Mouse (Mus musculus) testis, postnatal 10 days (tissue): Measurements from ENCODE around the gene Immt.

ENCODE experiments used
- DNase-seq: peaks from one replicate; pipeline ENCODE4 v3.0.0; 2021; ENCODE audit warnings: low spot score

Gene Immt

DNA sequence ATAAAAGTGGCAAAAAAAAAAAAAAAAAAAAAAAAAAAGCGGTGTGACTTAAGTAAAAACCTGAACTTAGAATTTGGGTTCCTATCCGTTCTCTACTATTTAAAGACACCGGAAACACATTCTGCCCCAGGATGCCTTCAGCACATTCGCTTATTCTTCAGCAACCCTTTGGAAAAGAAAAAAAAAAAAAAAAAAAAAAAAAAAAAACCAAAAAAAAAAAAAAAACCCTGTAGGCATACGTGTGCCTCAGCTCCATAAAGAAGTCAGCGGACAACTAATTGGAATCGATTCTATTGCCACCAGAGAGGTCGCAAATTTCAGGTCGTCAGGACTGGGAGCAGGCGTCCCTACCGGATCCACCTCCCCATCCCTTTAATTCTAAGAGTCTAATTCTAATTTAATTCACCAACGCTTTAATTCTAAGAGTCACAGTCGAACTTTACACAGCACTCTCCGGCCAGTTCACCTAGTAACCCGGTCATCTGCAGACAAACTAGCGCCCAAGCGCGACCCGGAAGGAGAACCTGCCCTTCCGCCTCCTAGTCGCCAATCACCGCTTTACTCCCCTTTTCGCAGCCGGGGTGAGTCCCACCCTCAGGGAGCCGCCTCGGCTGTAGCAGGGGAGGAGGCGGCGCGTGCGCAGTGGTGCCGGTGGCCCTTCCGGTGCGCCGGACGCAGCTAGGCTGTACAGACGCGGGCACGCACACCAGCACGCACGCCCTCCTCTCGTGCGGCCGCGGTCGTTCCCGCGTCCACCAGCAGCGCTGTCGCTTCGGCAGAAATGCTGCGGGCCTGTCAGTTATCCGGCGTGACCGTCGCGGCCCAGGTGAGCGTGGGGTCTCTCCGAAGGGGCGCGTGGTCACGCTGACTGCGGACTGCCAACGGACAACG is at the start of gene Immt:
Gene Immt, plus strand, starts transcription at position 642 of the 891 bp plus-strand sequence.
- DNase-seq, result peak; percentile 98

DNA sequence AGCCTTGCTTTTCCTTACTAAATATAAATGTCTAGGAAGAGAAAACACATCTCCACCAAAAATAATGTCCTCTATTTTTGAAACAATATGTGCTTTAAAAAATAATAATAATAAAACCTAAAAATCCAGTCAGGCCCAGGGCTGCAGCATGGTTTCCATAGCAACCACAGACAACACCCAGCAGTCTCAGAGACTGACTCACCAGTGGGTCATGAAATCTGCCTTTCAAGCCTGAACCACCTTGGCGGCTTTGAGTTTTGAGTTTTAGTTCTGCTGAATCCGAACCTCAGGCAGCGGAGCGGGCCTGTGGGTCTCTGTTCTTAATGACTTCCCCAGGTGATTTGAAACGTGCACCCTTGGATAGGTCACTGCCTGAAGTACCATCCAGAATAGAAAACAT is 48.0 kb upstream of the Immt start:
- no peak for DNase-seq

DNA sequence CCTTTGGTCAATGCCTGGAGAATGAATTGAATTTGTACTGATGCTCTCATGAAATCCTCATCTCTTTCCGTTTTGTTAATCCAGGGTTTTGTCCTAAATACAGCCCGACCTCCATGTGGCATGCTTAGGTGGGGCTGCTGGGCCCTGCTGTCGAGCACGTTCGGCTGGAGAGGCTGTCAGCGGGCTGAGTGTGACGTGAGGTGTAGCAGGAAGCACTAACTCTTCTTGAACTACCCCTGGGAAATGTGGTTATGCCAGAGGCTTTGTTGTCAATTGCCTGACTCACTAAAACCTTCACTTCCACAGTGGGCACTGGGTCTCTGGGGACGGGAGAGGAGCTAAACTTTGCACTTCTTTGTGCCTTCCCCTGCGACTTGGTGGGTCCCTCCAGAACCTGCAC is 42.8 kb upstream of the Immt start:
- no peak for DNase-seq

DNA sequence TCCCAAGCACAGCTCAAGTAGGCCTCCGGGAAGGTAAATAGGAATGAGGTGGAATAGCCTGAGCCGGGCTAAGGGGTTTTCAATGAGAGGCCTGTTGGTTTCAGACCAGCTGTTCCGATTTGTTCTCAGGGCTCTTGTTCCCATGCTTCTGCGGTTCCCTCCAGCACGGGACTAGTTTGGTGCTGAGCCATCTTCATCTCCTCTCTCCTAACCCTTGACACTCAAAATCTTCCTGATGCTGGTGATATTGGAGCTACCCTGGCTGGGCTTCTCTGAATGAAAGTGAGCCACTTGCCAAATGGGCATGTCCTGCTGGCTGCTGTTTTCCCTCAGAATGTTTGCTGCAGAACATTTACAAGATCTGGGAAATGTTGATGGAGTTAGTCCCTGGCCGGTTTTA is 39.4 kb upstream of the Immt start:
- no peak for DNase-seq

DNA sequence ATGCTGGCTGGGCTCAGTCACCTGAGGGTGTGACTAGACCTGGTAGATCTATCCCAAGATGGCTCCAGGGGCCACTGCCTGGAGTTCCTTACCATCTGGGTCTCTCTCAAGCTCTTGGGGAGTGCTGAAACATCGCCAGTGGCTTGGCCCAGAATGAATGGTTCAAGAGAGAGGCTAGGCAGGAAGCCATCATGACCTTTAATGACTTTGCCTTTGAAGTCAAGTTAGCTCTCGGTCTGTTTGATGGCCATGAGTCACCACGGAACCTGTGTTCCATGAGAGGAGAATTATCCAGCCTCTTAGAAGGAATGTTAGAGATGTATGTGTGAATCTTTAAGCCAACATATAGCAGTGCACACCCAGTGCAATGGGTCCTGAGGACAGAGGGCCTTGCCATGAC is 31.7 kb upstream of the Immt start:
- DNase-seq, result no peak

DNA sequence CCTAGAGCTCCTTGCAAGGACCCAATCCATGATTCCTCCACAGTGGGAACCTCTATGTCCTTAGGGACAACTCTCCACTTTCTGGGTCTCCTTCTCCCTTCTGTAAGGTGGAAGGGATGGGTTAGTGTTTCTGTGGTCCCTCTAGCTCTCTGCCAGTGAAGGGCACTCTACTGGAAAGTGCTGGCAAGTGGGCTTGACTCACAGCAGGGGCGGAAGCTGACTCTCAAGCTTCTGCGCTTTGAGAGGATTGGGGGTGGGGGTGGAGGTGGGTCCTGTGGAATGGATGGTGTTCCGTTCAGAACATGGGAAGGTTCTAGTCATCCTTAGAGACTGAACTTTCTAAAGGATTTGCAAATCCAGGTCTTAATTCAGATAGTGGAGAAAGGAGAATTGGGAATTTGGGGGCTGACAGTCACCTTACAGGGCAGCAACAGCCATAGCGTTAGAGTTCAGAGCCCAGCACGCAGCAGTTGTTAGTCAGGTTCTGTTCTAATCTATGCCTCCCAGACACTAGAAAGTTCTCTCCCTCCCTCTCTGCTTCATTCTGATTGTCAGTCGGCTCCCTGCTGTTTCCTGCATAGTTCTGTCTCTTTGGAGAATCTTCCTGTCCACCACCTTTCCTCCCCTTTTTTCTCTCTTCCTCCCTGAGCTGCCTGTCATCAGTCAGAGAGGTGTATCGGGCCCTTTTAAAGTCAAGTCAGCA is 30.0 kb upstream of the Immt start:
- no peak for DNase-seq

DNA sequence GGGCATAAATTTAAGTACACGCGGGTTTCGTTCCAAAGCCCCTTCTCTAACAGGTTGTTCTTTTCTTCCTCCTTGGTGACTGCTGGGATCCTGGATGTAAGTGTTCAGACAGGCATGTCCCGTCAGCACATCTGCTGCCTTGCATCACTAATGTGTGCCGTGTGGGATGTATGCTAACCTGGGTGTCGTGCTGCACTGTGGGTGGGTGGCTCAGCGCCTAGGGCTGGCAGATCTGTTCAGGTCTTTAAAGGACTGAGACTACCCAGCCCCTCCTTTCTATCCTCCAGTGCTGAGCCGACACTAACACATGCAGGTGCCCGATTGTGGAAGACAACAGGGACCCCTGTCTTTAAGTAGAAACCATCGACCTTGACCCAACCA is 29.4 kb upstream of the Immt start:
- DNase-seq, result no peak

DNA sequence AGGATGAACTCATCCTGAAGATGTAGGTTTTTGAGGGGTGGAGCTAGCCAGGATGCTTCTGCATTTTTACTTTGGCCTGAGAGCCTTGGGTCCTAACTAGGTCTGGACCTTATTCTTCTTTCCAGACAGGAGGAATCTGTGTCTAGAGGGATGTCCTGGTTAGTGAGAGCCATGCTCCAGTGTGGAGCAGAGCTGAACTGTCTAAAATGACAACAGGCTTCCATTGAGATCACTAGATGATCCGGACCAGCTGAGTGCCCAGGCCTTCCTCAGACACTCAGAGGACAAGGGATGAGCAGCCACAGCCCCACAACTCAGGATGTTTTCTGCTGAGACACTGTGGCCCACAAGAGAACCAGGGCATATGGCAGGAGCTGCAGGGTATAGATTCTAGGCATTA is 27.5 kb upstream of the Immt start:
- DNase-seq, result no peak

DNA sequence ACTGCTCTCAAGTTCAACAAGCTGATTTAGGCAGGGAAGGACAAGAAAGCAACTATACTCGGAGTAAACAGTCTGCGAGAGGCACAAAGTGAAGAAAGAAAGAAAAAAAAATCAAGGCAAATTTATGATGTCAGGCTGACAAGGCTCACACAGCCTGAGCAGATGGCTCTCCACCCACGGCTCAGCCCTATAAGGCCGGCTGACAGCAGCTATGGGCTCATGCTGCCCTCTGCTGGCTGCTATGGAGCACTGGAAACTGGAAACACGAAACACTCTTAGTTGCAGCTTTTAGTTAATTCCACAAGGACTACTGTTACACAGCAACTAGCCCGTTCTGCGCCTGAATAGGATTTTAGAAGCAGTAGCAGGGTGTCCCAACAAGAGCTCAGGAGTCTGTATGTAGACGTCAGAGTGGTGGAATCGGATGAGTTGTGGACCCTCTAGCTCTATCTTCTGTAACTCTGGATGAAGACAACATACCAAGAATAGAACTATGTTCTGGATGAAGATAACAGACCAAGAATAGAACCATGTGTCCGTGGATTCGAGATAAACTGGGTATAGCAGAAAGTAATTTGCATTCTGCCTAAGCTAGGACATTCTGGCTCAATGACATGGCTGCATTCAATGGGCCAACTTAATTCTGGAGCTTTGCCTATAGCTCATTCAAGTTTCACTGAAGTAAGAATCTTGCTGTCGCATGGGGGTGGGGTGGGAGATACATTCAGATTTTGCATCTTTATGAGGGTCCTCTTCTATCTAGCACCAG is 26.9 kb upstream of the Immt start:
- DNase-seq, result peak; percentile 75

DNA sequence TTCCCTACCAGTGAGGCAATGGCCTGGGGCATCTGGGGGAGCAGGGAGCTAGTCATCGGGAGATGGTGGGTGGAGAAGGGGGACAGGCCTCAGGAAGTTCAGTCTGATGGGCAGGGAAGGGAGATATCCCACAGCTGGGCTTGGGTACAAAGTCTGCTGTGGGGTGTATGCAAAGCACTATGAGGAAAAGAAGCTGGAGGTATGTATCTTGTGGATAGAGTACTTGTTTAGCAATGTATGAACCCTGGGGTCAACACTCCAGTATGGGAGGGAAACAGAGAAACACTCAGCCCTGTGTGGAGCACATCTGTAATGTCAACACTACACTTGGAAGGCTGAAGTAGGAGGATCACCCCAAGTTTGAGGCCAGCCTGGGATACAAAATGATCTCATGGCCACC is 24.4 kb upstream of the Immt start:
- DNase-seq, result no peak

DNA sequence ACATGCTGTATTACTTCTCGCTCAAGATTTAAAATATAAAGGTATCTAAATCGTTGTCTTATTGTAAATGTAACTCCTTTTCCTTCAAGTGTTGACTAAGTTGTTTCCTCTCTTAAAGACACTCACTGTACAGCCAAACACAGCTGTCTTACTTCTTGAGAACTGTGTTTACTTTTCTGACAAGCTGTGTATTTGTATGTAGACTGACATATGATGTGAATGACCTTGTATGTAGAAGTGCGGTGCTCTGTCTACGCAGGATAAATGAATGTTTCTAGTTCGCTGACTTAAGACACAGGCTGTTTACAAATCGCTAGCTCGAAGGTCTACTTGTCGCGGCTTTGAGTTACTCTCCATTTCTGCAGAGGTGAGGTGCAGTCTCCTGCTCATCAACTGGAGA is 21.2 kb upstream of the Immt start:
- no peak for DNase-seq

DNA sequence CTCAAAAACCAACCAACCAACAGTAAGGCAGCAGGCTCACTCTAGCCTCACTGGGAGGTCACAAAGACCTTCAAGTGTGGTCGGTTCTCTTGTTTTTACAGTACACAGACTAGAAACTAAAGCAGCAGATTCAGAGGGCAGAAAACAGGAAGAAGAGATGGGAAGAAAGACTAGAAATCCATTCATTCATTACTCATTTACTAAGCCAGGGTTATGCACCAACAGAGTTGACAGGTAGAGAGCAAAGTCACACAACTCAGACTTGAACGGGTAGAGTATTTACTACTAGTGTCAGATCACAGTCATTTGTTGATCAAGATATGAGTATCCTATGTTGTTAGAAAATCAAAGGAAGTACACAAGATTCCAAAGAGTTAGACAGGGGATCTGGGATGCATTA is 18.3 kb upstream of the Immt start:
- DNase-seq, result no peak

DNA sequence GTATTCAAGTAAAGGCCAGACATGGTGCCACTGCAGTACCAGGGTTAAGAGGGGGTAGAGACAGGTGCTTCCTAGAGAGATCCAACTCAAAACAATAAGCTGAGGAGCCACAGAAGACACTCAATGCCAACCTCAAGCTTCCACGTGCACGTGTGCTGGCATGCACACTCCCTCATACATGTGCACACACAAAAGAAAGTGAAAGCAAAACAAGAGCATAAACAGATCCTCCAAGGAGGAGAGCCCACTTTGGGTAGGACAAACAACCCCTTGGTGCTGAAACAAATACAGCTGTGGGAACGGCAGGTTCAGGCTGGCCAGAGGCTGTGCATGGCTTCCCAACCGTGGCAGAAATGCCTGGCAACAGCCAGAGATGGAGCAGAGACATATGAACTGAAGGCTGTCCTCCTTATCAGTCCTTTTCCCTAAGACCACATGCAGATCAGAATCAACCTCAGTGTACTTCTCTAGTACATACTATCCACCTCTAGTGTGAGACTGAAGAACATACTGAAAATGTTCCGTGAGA is 11.3 kb upstream of the Immt start:
- no peak for DNase-seq

DNA sequence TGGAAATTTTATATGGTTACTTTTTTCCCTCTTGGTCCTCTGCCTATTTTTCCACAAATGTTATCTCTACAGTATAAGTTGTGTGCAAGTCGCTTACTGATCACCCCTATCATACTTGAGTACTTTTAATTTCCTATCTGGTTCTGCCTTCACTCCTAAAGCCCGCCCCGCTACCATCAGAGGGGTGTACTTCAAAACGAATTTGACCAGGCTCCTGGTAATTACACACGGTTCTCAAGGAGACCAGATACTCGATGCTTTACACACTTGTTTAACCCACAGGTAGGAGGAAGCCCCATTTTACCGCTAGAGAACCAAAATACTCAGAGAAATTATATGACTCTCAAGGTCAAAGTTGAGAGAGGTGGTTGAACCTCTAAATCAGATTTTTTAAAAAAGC is 8.0 kb upstream of the Immt start:
- DNase-seq, result no peak

DNA sequence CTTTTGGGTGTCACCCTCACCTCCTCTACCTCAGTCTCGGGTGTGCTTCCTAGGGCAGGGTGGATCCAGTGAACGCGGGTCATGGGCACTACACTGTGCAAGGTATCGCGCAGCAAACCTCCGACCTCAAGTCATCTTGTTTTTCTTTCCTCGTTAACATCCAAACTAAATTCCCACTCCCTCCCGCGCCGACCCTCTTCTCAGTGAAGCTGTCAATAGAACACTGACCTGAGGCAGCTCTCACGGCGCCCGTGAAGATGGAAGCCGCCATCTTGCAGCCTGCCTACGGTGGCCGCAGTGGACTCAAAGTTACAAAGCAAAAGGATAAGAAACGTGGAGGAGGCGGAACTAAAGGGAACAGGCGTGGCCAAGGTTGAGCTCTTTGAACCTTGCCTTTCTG is 7.6 kb upstream of the Immt start:
- DNase-seq, result peak; percentile 89

DNA sequence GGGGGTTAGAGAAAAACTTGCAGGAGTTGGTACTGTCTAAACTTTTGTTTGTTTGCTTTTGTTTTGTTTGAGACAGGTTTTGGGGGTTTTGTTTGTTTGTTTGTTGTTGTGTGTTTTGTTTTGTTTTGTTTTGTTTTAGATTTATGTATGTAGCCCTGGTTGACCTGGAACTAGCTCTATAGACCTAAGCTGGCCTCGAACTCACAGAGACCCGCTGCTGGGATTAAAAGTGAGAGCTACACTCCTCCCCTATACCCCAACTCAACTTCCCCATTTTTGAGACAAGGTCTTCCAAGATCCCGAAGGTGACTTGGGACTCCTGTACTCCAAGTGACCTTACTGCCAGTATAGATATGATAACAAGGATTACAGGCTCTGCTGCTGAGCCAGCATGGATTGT is 7.2 kb upstream of the Immt start:
- DNase-seq, result no peak

DNA sequence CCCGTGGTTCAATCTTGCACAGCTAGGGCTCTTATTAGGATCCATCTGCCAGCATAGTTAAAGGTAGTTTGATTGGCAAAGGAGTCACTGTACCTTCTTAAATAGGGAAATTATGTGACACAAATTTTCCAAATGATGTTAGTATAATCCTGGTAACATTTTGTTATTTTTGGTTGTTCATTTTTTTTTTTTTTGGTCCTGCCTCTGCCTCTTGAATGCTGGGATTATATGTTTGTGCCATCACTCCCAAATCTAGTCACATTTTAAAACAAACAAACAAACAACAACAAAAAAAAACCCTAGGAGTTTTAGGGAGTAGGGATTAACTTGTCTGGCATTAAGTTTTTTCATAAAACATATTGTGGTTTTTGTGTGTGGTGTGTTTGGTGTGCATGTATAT is 4.3 kb upstream of the Immt start, which contains the start of gene Mrpl35:
Gene Mrpl35, minus strand, starts transcription at position 101 of the 400 bp plus-strand sequence.
- DNase-seq, result no peak

DNA sequence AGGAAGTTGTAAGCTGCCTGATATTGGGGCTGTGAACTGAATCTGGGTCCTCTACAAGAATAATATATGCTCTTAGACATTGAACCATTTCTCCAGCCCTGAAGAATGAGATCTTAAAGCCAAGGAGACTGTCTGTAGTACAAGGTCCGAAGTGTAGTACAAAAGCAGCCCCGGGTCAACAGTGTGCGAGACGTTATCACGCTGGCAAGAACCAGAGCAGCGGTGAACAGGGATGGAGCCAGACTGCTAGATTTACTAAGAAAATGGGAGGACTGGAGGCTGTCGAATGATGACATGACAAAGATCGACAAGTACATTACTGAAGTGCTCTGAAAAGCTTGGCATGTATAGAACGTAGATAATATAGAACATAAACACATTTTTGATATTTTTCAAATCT is 1.4 kb upstream of the Immt start:
- no peak for DNase-seq

DNA sequence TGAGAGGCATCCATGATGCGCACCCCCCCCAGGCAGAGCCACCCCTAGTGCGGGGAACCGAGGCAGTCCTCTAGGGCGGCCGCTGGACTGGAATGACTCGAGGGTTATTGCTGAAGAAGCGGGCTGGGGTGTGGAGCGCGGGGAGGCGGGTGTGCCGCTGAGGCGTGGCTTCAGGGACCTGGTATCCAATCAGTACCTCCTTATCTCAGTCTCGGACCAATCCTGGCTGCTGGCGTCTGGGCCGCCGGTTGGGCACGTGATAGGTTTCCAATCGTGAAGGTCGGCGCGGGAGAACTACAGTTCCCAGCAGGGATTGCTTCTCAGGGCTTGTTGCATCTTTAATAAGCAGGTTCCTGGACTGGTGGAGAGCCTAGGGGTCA is 440 bp downstream of the Immt start:
- peak; percentile 92 for DNase-seq

DNA sequence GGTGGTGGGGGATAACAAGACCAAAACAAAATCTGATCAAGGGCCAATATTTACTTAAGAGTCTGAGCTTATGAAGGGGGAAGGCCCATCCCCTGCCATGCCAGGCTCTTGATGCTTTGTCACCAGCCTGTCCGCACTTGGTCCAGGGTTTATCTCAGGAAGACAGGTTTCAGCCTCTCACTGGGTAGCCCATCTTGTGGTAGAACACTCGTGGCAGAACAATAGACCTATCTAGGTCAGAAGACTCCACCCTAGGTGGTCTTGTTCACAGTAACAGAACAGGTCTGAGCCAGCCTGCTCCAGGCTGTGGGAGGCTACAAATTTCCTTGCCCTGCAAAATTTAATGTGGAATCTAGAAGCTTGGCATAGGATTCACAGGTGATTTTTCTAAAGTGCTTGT is 5.7 kb downstream of the Immt start:
- no peak for DNase-seq

DNA sequence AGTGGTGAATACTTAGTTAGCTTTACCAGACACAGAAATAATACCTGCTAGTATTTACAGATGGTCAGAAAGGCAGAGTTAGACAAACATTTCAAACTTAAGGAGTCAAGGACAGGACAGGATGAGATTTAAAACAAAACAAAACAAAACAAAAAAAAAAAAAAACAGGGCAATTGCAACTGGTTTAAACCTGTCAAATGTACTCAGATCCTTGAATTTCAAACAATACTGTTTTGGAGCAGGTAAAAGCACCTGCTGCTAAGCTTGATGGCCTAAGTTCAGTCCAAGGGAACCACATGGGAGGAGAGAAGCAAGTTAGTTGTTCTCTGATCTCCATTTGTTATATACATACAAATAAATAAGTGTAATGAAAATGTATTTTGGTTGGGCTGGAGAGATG is 8.7 kb downstream of the Immt start:
- DNase-seq, result no peak

DNA sequence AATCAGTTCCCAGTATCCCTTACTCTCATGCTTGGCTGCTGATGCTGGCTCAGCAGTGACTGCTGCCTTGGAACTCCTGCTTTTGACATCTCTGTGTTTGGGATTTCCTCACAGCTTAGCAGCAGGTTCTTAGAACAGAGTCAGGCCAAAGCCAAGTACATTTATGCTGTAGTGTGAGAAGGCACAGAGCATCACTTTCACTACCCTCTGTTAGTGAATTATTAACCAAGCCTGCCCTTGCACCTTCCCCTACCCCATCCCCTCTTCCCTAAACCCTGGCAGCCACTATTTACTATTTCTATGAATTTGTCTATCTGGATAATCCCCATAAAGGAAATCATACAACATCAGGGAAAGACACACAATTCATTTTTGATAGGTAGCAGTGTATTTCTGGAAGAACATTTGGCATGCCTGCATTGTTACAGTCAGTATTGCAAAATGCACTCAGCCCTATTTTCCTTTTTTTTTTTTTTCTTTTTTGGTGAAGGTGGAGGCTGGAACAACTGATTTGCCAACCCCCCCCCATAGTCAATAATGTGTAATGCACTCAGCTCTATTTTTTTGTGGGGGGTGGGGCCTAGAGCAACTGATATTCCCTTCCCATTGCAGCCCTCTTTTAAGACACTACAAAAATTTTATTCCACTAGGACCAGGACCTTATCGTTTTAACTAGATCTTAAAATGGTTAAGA is 9.6 kb downstream of the Immt start:
- DNase-seq, result no peak
